Mouse (Mus musculus): ENCODE results near the gene Ski.

DNA sequence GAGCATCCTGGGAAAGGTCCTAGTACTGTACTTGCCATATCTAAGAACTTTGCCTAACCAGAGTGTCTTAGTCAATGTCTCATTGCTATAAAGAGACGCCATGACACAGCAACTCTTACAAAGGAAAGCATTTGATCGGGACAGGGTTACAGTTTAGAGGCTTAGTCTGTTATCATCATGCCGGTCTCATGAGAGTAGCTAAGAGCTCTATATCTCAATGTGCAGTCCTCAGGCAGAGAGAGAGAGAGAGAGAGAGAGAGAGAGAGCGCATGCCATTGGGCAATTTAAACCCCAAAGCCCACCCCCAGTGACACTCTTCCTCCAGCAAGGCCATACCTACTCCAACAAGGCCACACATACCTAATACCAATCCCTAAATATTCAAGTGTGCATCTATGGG, 114.5 kb downstream of the Ski start:
- TF ChIP-seq CTCF (IDR thresholded peaks at IDR 0.05; ENCODE audit: low read depth) (no peak), EP300 (IDR thresholded peaks at IDR 0.05; ENCODE audit: low read depth) (no peak)
